Mouse (Mus musculus) embryonic fibroblast, embryonic 13.5 days (primary cell): ENCODE data around the gene Ehd3.

Experiments
- CTCF ChIP-seq: IDR thresholded peaks from 2 replicates; pipeline ENCODE4 v1.5.1; 2011; ENCODE audit warnings: mild to moderate bottlenecking, control low read depth, low read length, moderate library complexity, borderline replicate concordance; ENCODE audit not compliant: insufficient read depth
- POLR2A ChIP-seq: IDR thresholded peaks from 2 replicates; pipeline ENCODE4 v1.6.1; 2011; ENCODE audit warnings: low read depth, mild to moderate bottlenecking, control low read depth, low read length, moderate library complexity

DNA sequence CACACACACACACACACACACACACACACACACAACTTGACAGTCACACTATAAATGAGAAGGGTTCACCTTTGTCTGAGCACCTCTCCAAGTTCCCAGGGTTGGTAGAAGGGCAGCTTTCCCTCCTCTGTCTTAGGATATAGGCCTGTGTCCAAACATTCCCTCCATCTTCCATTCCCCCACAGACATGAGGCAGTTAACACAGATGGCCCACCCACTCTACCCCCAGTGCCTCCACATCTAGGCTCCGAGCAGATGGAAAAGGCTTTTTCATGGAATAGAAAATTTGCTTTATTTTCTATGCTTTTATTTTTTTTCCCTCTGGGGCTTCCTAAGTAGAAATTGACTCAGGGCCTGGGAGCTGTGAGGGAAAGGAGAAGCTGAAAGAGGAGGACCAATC is 26.6 kb downstream of the Ehd3 start:
- TF ChIP-seq CTCF, result no peak
- no peak for TF ChIP-seq POLR2A
